Mouse (Mus musculus) ES-E14 (cell line): ENCODE data around the gene Magi2.

Source experiments
- CHD2 ChIP-seq: IDR thresholded peaks from 2 replicates; pipeline ENCODE4 v1.6.1; 2014; ENCODE audit warnings: mild to moderate bottlenecking, low read depth, low read length, inconsistent platforms
- HCFC1 ChIP-seq: IDR thresholded peaks from 2 replicates; pipeline ENCODE4 v1.6.1; 2012; ENCODE audit warnings: low read length, inconsistent platforms, borderline replicate concordance; ENCODE audit not compliant: insufficient read depth
- MAFK ChIP-seq: IDR thresholded peaks from 2 replicates; pipeline ENCODE4 v1.6.1; 2014; ENCODE audit warnings: mild to moderate bottlenecking, low read depth, low read length, inconsistent platforms; ENCODE audit not compliant: insufficient read depth
- ZC3H11A ChIP-seq: IDR thresholded peaks from 2 replicates; pipeline ENCODE4 v1.6.1; 2012; ENCODE audit warnings: low read depth, mild to moderate bottlenecking, inconsistent platforms, low read length, borderline replicate concordance
- ZNF384 ChIP-seq: IDR thresholded peaks from 2 replicates; pipeline ENCODE4 v1.6.1; 2012; ENCODE audit warnings: low read depth, low read length, inconsistent platforms

- TF ChIP-seq ZC3H11A (no peak), CHD2 (no peak), MAFK (no peak), HCFC1 (no peak), ZNF384 (no peak)
Observed at GRCm38 (mm10) chr5:20536544-20536943, 1309.7 kb downstream of the Magi2 start.
